Mouse (Mus musculus): ENCODE results near the gene Pdgfra. TPM values are rescaled to one million over a fixed set of nuclear protein-coding genes. Genes with fewer than 3 reads are reported as not detected.

Gene Pdgfra
- polyA plus RNA-seq, 1 experiment from 2014 or later, result 48.1 TPM

- no peaks in the 10 kb centered on the region for H3K4me1 ChIP-seq (ENCODE audit: insufficient read depth)
- ATAC-seq (ENCODE audit: insufficient read depth) (no peak), DNase-seq (no peak)
- WGBS, result 88% methylated on average over 10 of the region's 10 CpGs
- TF ChIP-seq CTCF (IDR thresholded peaks at IDR 0.05; ENCODE audit: low read depth), result no peak
- H3K27me3 ChIP-seq (ENCODE audit: insufficient read depth, low read length), result no peaks in the 10 kb centered on the region
- H3K9ac ChIP-seq, result no peak overlapping the region
- peaks cover 32% of the 10 kb centered on the region for H3K36me3 ChIP-seq (ENCODE audit: insufficient read depth)
- H3K4me2 ChIP-seq, result no peak overlapping the region
- H3K4me3 ChIP-seq (ENCODE audit: low read depth, low read length), result no peak overlapping the region
- no peaks in the 10 kb centered on the region for H3K9me3 ChIP-seq (ENCODE audit: low read depth, low read length)
- no peak overlapping the region for H3K27ac ChIP-seq (ENCODE audit: low read depth)
These were observed 48.3 kb downstream of the Pdgfra start for GRCm38 (mm10) chr5:75200366-75200724.

GRCm38 (mm10) chr5:75207905-75208304 is 55.8 kb downstream of the Pdgfra start:
- H3K27me3 ChIP-seq (ENCODE audit: insufficient read depth, low read length), result no peaks in the 10 kb centered on the region
- TF ChIP-seq CTCF (IDR thresholded peaks at IDR 0.05; ENCODE audit: low read depth), result no peak
- no peak overlapping the region for H3K4me2 ChIP-seq
- H3K9me3 ChIP-seq (ENCODE audit: low read depth, low read length), result no peaks in the 10 kb centered on the region
- no peak for DNase-seq
- no peaks in the 10 kb centered on the region for H3K4me1 ChIP-seq (ENCODE audit: insufficient read depth)
- H3K4me3 ChIP-seq (ENCODE audit: low read depth, low read length), result no peak overlapping the region
- ATAC-seq (ENCODE audit: insufficient read depth), result no peak
- no peaks in the 10 kb centered on the region for H3K36me3 ChIP-seq (ENCODE audit: insufficient read depth)
- no peak overlapping the region for H3K9ac ChIP-seq
- WGBS, result 73% methylated on average over 3 of the region's 3 CpGs
- H3K27ac ChIP-seq (ENCODE audit: low read depth), result no peak overlapping the region

GRCm38 (mm10) chr5:75209966-75210365 is 57.9 kb downstream of the Pdgfra start:
- H3K9me3 ChIP-seq (ENCODE audit: low read depth, low read length), result no peaks in the 10 kb centered on the region
- no peak overlapping the region for H3K4me2 ChIP-seq
- no peak overlapping the region for H3K9ac ChIP-seq
- H3K4me3 ChIP-seq (ENCODE audit: low read depth, low read length), result no peak overlapping the region
- H3K27ac ChIP-seq (ENCODE audit: low read depth), result no peak overlapping the region
- H3K36me3 ChIP-seq (ENCODE audit: insufficient read depth), result no peaks in the 10 kb centered on the region
- no peaks in the 10 kb centered on the region for H3K4me1 ChIP-seq (ENCODE audit: insufficient read depth)
- ATAC-seq (ENCODE audit: insufficient read depth) (peak; percentile 82), DNase-seq (peak; percentile 90)
- no peaks in the 10 kb centered on the region for H3K27me3 ChIP-seq (ENCODE audit: insufficient read depth, low read length)
- peak; percentile 79 for TF ChIP-seq CTCF (IDR thresholded peaks at IDR 0.05; ENCODE audit: low read depth)
- 0% methylated on average over 1 of the region's 1 CpGs for WGBS

GRCm38 (mm10) chr5:75214520-75214919 is 62.4 kb downstream of the Pdgfra start:
- Histone ChIP-seq H3K27ac (ENCODE audit: low read depth) (no peak overlapping the region), H3K4me1 (ENCODE audit: insufficient read depth) (no peaks in the 10 kb centered on the region), H3K27me3 (ENCODE audit: insufficient read depth, low read length) (no peaks in the 10 kb centered on the region), H3K4me2 (no peak overlapping the region), H3K9ac (no peak overlapping the region), H3K9me3 (ENCODE audit: low read depth, low read length) (no peaks in the 10 kb centered on the region), H3K4me3 (ENCODE audit: low read depth, low read length) (no peak overlapping the region), H3K36me3 (ENCODE audit: insufficient read depth) (no peaks in the 10 kb centered on the region)
- 46% methylated on average over 6 of the region's 6 CpGs for WGBS
- peak; percentile 68 for TF ChIP-seq CTCF (IDR thresholded peaks at IDR 0.05; ENCODE audit: low read depth)
- ATAC-seq (ENCODE audit: insufficient read depth), result no peak
- DNase-seq, result peak; percentile 47

- DNase-seq (no peak), ATAC-seq (ENCODE audit: insufficient read depth) (no peak)
- no peak for TF ChIP-seq CTCF (IDR thresholded peaks at IDR 0.05; ENCODE audit: low read depth)
- Histone ChIP-seq H3K27ac (ENCODE audit: low read depth) (no peak overlapping the region), H3K9ac (no peak overlapping the region), H3K4me1 (ENCODE audit: insufficient read depth) (no peaks in the 10 kb centered on the region), H3K27me3 (ENCODE audit: insufficient read depth, low read length) (no peaks in the 10 kb centered on the region), H3K9me3 (ENCODE audit: low read depth, low read length) (no peaks in the 10 kb centered on the region), H3K4me2 (no peak overlapping the region), H3K4me3 (ENCODE audit: low read depth, low read length) (no peak overlapping the region), H3K36me3 (ENCODE audit: insufficient read depth) (no peaks in the 10 kb centered on the region)
- WGBS, result 73% methylated on average over 7 of the region's 7 CpGs
These were observed 62.8 kb downstream of the Pdgfra start for GRCm38 (mm10) chr5:75214929-75215328.

- no peak overlapping the region for H3K4me2 ChIP-seq
- 72% methylated on average over 7 of the region's 7 CpGs for WGBS
- H3K4me1 ChIP-seq (ENCODE audit: insufficient read depth), result no peaks in the 10 kb centered on the region
- H3K9ac ChIP-seq, result no peak overlapping the region
- DNase-seq, result no peak
- H3K36me3 ChIP-seq (ENCODE audit: insufficient read depth), result no peaks in the 10 kb centered on the region
- no peaks in the 10 kb centered on the region for H3K9me3 ChIP-seq (ENCODE audit: low read depth, low read length)
- no peak for TF ChIP-seq CTCF (IDR thresholded peaks at IDR 0.05; ENCODE audit: low read depth)
- H3K27ac ChIP-seq (ENCODE audit: low read depth), result no peak overlapping the region
- H3K4me3 ChIP-seq (ENCODE audit: low read depth, low read length), result no peak overlapping the region
- H3K27me3 ChIP-seq (ENCODE audit: insufficient read depth, low read length), result no peaks in the 10 kb centered on the region
- ATAC-seq (ENCODE audit: insufficient read depth), result no peak
These were observed 63.7 kb downstream of the Pdgfra start for GRCm38 (mm10) chr5:75215678-75216256.

GRCm38 (mm10) chr5:75221610-75222009 is 69.5 kb downstream of the Pdgfra start:
- H3K9me3 ChIP-seq (ENCODE audit: low read depth, low read length), result no peaks in the 10 kb centered on the region
- no peak for TF ChIP-seq CTCF (IDR thresholded peaks at IDR 0.05; ENCODE audit: low read depth)

More at GRCm38 (mm10) chr5:75221610-75222009, 69.5 kb downstream of the Pdgfra start:
- Histone ChIP-seq H3K4me1 (ENCODE audit: insufficient read depth) (no peaks in the 10 kb centered on the region), H3K4me2 (no peak overlapping the region), H3K27me3 (ENCODE audit: insufficient read depth, low read length) (no peaks in the 10 kb centered on the region), H3K36me3 (ENCODE audit: insufficient read depth) (no peaks in the 10 kb centered on the region), H3K27ac (ENCODE audit: low read depth) (no peak overlapping the region), H3K4me3 (ENCODE audit: low read depth, low read length) (no peak overlapping the region), H3K9ac (no peak overlapping the region)
- DNase-seq, result no peak
- no peak for ATAC-seq (ENCODE audit: insufficient read depth)
- 65% methylated on average over 10 of the region's 10 CpGs for WGBS

Data from lung, embryonic 14.5 days (tissue).